Mouse (Mus musculus): Measurements from ENCODE around the gene E2f1. TPM values are rescaled to one million over a fixed set of nuclear protein-coding genes. Genes with fewer than 3 reads are reported as not detected.

E2f1 gene
- polyA plus RNA-seq (2012; rRNA removed) = 3.6 and 4.1 TPM in 2 replicates

- Histone ChIP-seq H3K27me3 (replicated peaks; ENCODE audit: control insufficient read depth, insufficient read depth, low read length) (no peaks in the 10 kb centered on the region), H3K36me3 (ENCODE audit: control insufficient read depth, insufficient read depth, low read length) (no peaks in the 10 kb centered on the region), H3K4me1 (ENCODE audit: control insufficient read depth, insufficient read depth, low read length) (no peaks in the 10 kb centered on the region; the same call in 1 of the 2 replicates), H3K27ac (ENCODE audit: insufficient read depth, low read depth, low read length) (no peak within 1 kb of the TSS), H3K4me3 (ENCODE audit: insufficient read depth, low read depth, low read length) (peak within 1 kb of the TSS; percentile 55)
- DNase-seq = peak; percentile 97
- TF ChIP-seq CTCF (conservative IDR thresholded peaks at IDR 0.05; ENCODE audit: insufficient read depth, insufficient read length, low read depth, low read length) = no peak
- TF ChIP-seq POLR2A (IDR thresholded peaks at IDR 0.05; ENCODE audit: low read depth, low read length) = no peak
- under 1% methylated on average over 44 of the region's 44 CpGs for WGBS
Measured at GRCm38 (mm10) chr2:154569836-154570286, at the start of gene E2f1. E2f1 (minus strand) TSS chr2:154569892.

DNA sequence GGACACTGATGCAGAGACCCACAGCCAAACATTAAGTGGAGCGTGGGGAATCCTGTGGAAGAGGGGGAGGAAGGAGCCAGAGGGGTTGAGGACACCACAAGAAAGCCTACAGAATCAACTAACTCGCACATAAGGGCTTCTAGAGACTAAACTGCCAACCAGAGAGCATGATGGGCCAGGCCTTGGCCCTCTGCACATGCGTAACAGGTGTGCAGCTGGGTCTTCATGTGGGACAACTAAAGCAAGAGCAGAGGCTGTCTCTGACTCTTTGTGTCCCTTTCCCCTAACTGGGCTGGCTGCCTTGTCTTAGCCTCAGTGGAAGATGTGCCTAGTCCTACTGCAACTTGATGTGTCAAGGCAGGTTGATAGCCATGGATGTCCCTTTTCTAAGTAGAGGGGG lies 47.4 kb upstream of the E2f1 start:
- DNase-seq = no peak
- H3K4me1 ChIP-seq (ENCODE audit: control insufficient read depth, insufficient read depth, low read length) = peaks cover 7% of the 10 kb centered on the region; the same call in 1 of the 2 replicates
- 93% methylated on average over 3 of the region's 3 CpGs for WGBS
- no peak for TF ChIP-seq POLR2A (IDR thresholded peaks at IDR 0.05; ENCODE audit: low read depth, low read length)
- no peak for TF ChIP-seq CTCF (conservative IDR thresholded peaks at IDR 0.05; ENCODE audit: insufficient read depth, insufficient read length, low read depth, low read length)
- H3K27ac ChIP-seq (ENCODE audit: insufficient read depth, low read depth, low read length) = no peak overlapping the region
- H3K36me3 ChIP-seq (ENCODE audit: control insufficient read depth, insufficient read depth, low read length) = no peaks in the 10 kb centered on the region
- no peak overlapping the region for H3K4me3 ChIP-seq (ENCODE audit: insufficient read depth, low read depth, low read length)
- no peaks in the 10 kb centered on the region for H3K27me3 ChIP-seq (replicated peaks; ENCODE audit: control insufficient read depth, insufficient read depth, low read length)

DNA sequence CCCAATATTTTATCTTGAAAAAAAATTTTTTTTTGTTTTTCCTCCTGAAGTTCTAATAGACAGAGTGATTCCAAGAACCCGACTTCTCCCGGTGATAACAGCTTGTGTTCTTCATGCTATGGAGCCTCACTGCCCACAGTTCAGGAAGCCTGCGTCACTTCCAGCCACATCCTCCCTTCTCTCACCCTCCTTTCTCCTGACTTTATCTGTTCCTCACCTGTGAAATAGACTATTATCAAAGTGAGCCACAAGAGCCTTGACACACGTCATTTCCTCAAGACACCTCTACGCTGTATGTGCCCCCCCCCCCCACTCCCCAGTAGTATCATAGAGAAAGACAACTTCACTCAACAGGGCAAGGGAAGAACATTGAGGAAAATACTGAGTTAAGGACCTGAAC lies 46.0 kb upstream of the E2f1 start:
- peaks cover 7% of the 10 kb centered on the region; the same call in 1 of the 2 replicates for H3K4me1 ChIP-seq (ENCODE audit: control insufficient read depth, insufficient read depth, low read length)
- peak overlapping the region; percentile 74; the same call in 1 of the 2 replicates for H3K27ac ChIP-seq (ENCODE audit: insufficient read depth, low read depth, low read length)
- WGBS = 69% methylated on average over 5 of the region's 5 CpGs
- DNase-seq = no peak
- no peaks in the 10 kb centered on the region for H3K36me3 ChIP-seq (ENCODE audit: control insufficient read depth, insufficient read depth, low read length)
- H3K4me3 ChIP-seq (ENCODE audit: insufficient read depth, low read depth, low read length) = no peak overlapping the region
- H3K27me3 ChIP-seq (replicated peaks; ENCODE audit: control insufficient read depth, insufficient read depth, low read length) = no peaks in the 10 kb centered on the region
- TF ChIP-seq CTCF (conservative IDR thresholded peaks at IDR 0.05; ENCODE audit: insufficient read depth, insufficient read length, low read depth, low read length) (no peak), POLR2A (IDR thresholded peaks at IDR 0.05; ENCODE audit: low read depth, low read length) (no peak)

GRCm38 (mm10) chr2:154614841-154615576 lies 45.3 kb upstream of the E2f1 start:
- H3K36me3 ChIP-seq (ENCODE audit: control insufficient read depth, insufficient read depth, low read length) = no peaks in the 10 kb centered on the region
- H3K4me3 ChIP-seq (ENCODE audit: insufficient read depth, low read depth, low read length) = peak overlapping the region; percentile 9
- no peaks in the 10 kb centered on the region for H3K27me3 ChIP-seq (replicated peaks; ENCODE audit: control insufficient read depth, insufficient read depth, low read length)
- DNase-seq = peak; percentile 39
- TF ChIP-seq CTCF (conservative IDR thresholded peaks at IDR 0.05; ENCODE audit: insufficient read depth, insufficient read length, low read depth, low read length) = no peak
- no peak for TF ChIP-seq POLR2A (IDR thresholded peaks at IDR 0.05; ENCODE audit: low read depth, low read length)
- peak overlapping the region; percentile 74 for H3K27ac ChIP-seq (ENCODE audit: insufficient read depth, low read depth, low read length)
- WGBS = 42% methylated on average over 19 of the region's 19 CpGs
- peaks cover 7% of the 10 kb centered on the region; the same call in 1 of the 2 replicates for H3K4me1 ChIP-seq (ENCODE audit: control insufficient read depth, insufficient read depth, low read length)

- Histone ChIP-seq H3K36me3 (ENCODE audit: control insufficient read depth, insufficient read depth, low read length) (no peaks in the 10 kb centered on the region), H3K27me3 (replicated peaks; ENCODE audit: control insufficient read depth, insufficient read depth, low read length) (no peaks in the 10 kb centered on the region), H3K4me1 (ENCODE audit: control insufficient read depth, insufficient read depth, low read length) (peaks cover 7% of the 10 kb centered on the region; the same call in 1 of the 2 replicates), H3K27ac (ENCODE audit: insufficient read depth, low read depth, low read length) (peak within 1 kb of the TSS; percentile 88), H3K4me3 (ENCODE audit: insufficient read depth, low read depth, low read length) (peak within 1 kb of the TSS; percentile 71)
- WGBS = under 1% methylated on average over 92 of the region's 98 CpGs
- TF ChIP-seq POLR2A (IDR thresholded peaks at IDR 0.05; ENCODE audit: low read depth, low read length) (peak; percentile 40), CTCF (conservative IDR thresholded peaks at IDR 0.05; ENCODE audit: insufficient read depth, insufficient read length, low read depth, low read length) (peak; percentile 64)
- peak; percentile 93 for DNase-seq
Measured at GRCm38 (mm10) chr2:154613118-154614115, 43.7 kb upstream of the E2f1 start, which contains the start of the genes Zfp341 and 4930519P11Rik. Zfp341 (plus strand) TSS chr2:154613297. 4930519P11Rik (minus strand) TSS chr2:154613437.

DNA sequence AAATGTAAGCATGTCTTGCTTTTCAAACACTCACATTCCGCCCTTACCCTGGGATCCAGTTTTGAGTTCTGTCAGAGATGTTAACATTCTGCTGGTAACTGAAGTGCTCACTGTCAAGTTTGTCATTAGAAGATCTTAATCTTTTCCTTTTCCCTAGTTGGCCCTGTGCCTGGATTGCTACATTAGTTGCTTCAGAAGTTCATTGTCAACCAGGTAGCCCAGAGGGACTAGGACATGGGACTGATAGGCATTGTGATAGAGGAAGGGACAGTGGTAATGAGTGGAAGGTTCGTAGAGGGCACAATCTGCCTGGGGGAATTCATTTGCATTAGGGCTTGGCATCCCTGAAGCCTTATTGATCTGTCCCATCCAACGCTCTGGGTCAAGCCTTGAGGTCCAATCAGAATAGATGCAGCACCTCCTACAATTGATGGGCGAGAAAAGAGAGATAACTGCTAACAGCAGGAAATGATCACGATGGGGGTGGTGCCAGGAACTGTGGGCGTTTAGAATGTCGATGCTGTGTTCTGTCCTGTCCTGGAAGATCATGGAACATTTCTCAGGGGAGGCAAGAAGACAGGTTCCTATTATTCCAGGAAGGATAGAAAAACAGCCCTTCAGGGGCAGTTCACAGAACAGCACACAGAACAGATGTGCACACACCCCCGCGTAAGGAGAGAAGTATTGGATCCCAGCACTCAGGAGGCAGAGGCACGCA lies 39.5 kb upstream of the E2f1 start:
- Histone ChIP-seq H3K4me3 (ENCODE audit: insufficient read depth, low read depth, low read length) (no peak overlapping the region), H3K4me1 (ENCODE audit: control insufficient read depth, insufficient read depth, low read length) (peaks cover 8% of the 10 kb centered on the region; the same call in 1 of the 2 replicates), H3K27me3 (replicated peaks; ENCODE audit: control insufficient read depth, insufficient read depth, low read length) (no peaks in the 10 kb centered on the region), H3K36me3 (ENCODE audit: control insufficient read depth, insufficient read depth, low read length) (no peaks in the 10 kb centered on the region), H3K27ac (ENCODE audit: insufficient read depth, low read depth, low read length) (no peak overlapping the region)
- no peak for TF ChIP-seq POLR2A (IDR thresholded peaks at IDR 0.05; ENCODE audit: low read depth, low read length)
- TF ChIP-seq CTCF (conservative IDR thresholded peaks at IDR 0.05; ENCODE audit: insufficient read depth, insufficient read length, low read depth, low read length) = no peak
- no peak for DNase-seq
- WGBS = 67% methylated on average over 10 of the region's 10 CpGs

All from kidney, adult 2 months (tissue).